Mouse (Mus musculus): Measurements from ENCODE around the gene Cd83. TPM values are rescaled to one million over a fixed set of nuclear protein-coding genes. Genes with fewer than 3 reads are reported as not detected.

The Cd83 gene
- 1.6 and 5.2 TPM in 2 replicates for polyA plus RNA-seq (2012; rRNA removed)

DNA sequence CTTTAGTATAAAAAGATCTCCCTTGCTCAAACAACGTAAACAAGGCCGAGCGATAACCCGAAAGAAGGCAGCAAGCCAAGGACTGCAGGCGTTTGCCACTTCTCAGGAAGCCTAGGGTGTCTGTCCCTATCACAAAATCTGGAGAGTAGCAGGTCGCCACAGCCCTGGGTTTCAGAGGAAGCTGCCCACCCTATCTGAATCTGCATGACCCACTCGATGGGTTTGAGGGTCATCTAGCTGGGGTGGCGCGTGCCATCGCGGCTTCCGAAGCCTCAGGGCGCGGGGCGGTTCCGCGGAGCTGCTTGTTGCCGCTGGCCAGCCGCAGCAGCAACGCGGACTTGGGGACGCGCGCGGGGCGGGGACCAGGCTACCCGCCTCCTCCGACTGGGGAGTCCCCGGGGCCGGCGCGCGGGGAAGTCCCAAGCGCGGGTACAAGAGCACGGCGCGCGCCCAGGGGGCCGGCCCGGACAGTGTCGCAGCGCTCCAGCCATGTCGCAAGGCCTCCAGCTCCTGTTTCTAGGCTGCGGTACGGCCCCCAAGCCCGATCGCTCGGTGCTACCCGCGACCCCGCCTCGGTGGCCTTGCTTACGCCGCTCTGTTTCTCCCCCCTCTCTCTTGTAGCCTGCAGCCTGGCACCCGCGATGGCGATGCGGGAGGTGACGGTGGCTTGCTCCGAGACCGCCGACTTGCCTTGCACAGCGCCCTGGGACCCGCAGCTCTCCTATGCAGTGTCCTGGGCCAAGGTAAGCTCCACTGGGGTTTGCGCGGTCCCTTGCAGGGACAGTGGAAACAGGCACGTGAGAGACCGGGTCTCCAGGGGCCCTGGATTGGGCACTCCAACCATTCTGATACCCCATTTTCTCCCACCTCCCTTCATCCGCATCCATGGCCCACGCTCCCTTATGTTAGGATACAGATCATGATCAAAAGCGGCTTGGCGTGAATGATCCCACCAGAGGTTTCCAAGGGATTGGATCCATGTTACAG, at the start of gene Cd83:
TSS of gene Cd83 (plus strand) at position 51 of the 987 bp plus-strand sequence.

Other genes with a start within 250 kb of the Cd83 start
- gene Mcur1, start 224.6 kb upstream of the Cd83 start, polyA plus RNA-seq (2012; rRNA removed): 12.1 and 15.0 TPM in 2 replicates
- gene Rnf182, start 169.1 kb upstream of the Cd83 start, polyA plus RNA-seq (2012; rRNA removed): 4.9 and 6.6 TPM in 2 replicates

Measured in central nervous system, embryonic 11.5 days (tissue).